Mouse (Mus musculus): ENCODE data around the gene Tm4sf5. TPM values are rescaled to one million over a fixed set of nuclear protein-coding genes. Genes with fewer than 3 reads are reported as not detected.

Gene Tm4sf5
- not detected for polyA plus RNA-seq (2014; fragmentation: Illumina TruSeq; extraction: RNeasy Lipid Tissue Mini Kit (QIAGEN cat#74804); ENCODE audit: low read depth, low replicate concordance)

GRCm38 (mm10) chr11:70504970-70505369, at the start of gene Tm4sf5:
TSS of gene Tm4sf5 (plus strand) at chr11:70505244.

GRCm38 (mm10) chr11:70458688-70459600, 46.1 kb upstream of the Tm4sf5 start, which contains the start of gene Zmynd15:
TSS of gene Zmynd15 (plus strand) at chr11:70459433.

GRCm38 (mm10) chr11:70459601-70460101, 45.4 kb upstream of the Tm4sf5 start, which contains the start of gene Cxcl16:
TSS of gene Cxcl16 (minus strand) at chr11:70459984.

GRCm38 (mm10) chr11:70514288-70514687, 9.2 kb downstream of the Tm4sf5 start, which contains the start of gene Vmo1:
TSS of gene Vmo1 (minus strand) at chr11:70514616.

GRCm38 (mm10) chr11:70518923-70519322, 13.9 kb downstream of the Tm4sf5 start, which contains the start of gene Gltpd2:
TSS of gene Gltpd2 (plus strand) at chr11:70519196.

GRCm38 (mm10) chr11:70525184-70525678, 20.2 kb downstream of the Tm4sf5 start, which contains the start of gene Psmb6:
TSS of gene Psmb6 (plus strand) at chr11:70525367.

GRCm38 (mm10) chr11:70532839-70533238, 27.8 kb downstream of the Tm4sf5 start, which contains the start of gene Gm40193:
TSS of gene Gm40193 (minus strand) at chr11:70532939.

GRCm38 (mm10) chr11:70539877-70540587, 35.0 kb downstream of the Tm4sf5 start, which contains the start of gene Pld2:
TSS of gene Pld2 (plus strand) at chr11:70540064.

Other genes with a start within 250 kb of the Tm4sf5 start
- gene Alox12, start 249.9 kb upstream of the Tm4sf5 start, polyA plus RNA-seq (2014; fragmentation: Illumina TruSeq; extraction: RNeasy Lipid Tissue Mini Kit (QIAGEN cat#74804); ENCODE audit: low read depth, low replicate concordance), result 2.0 TPM
- gene Alox12e, start 182.6 kb upstream of the Tm4sf5 start, polyA plus RNA-seq (2014; fragmentation: Illumina TruSeq; extraction: RNeasy Lipid Tissue Mini Kit (QIAGEN cat#74804); ENCODE audit: low read depth, low replicate concordance), result not detected
- not detected for gene Alox15, start 153.2 kb upstream of the Tm4sf5 start, polyA plus RNA-seq (2014; fragmentation: Illumina TruSeq; extraction: RNeasy Lipid Tissue Mini Kit (QIAGEN cat#74804); ENCODE audit: low read depth, low replicate concordance)
- 3.9 TPM for gene Pelp1, start 95.2 kb upstream of the Tm4sf5 start, polyA plus RNA-seq (2014; fragmentation: Illumina TruSeq; extraction: RNeasy Lipid Tissue Mini Kit (QIAGEN cat#74804); ENCODE audit: low read depth, low replicate concordance)
- 1.1 TPM for gene Arrb2, start 72.6 kb upstream of the Tm4sf5 start, polyA plus RNA-seq (2014; fragmentation: Illumina TruSeq; extraction: RNeasy Lipid Tissue Mini Kit (QIAGEN cat#74804); ENCODE audit: low read depth, low replicate concordance)
- 7.0 TPM for gene Med11, start 53.3 kb upstream of the Tm4sf5 start, polyA plus RNA-seq (2014; fragmentation: Illumina TruSeq; extraction: RNeasy Lipid Tissue Mini Kit (QIAGEN cat#74804); ENCODE audit: low read depth, low replicate concordance)
- gene Zmynd15, start 45.8 kb upstream of the Tm4sf5 start, polyA plus RNA-seq (2014; fragmentation: Illumina TruSeq; extraction: RNeasy Lipid Tissue Mini Kit (QIAGEN cat#74804); ENCODE audit: low read depth, low replicate concordance), result 0.77 TPM
- 26.7 TPM for gene Cxcl16, start 45.3 kb upstream of the Tm4sf5 start, polyA plus RNA-seq (2014; fragmentation: Illumina TruSeq; extraction: RNeasy Lipid Tissue Mini Kit (QIAGEN cat#74804); ENCODE audit: low read depth, low replicate concordance)
- gene Vmo1, start 9.4 kb downstream of the Tm4sf5 start, polyA plus RNA-seq (2014; fragmentation: Illumina TruSeq; extraction: RNeasy Lipid Tissue Mini Kit (QIAGEN cat#74804); ENCODE audit: low read depth, low replicate concordance), result not detected
- not detected for gene Gltpd2, start 14.0 kb downstream of the Tm4sf5 start, polyA plus RNA-seq (2014; fragmentation: Illumina TruSeq; extraction: RNeasy Lipid Tissue Mini Kit (QIAGEN cat#74804); ENCODE audit: low read depth, low replicate concordance)
- gene Psmb6, start 20.1 kb downstream of the Tm4sf5 start, polyA plus RNA-seq (2014; fragmentation: Illumina TruSeq; extraction: RNeasy Lipid Tissue Mini Kit (QIAGEN cat#74804); ENCODE audit: low read depth, low replicate concordance), result 19.2 TPM
- gene Gm40193, start 27.7 kb downstream of the Tm4sf5 start, polyA plus RNA-seq (2014; fragmentation: Illumina TruSeq; extraction: RNeasy Lipid Tissue Mini Kit (QIAGEN cat#74804); ENCODE audit: low read depth, low replicate concordance), result not detected
- gene Pld2, start 34.8 kb downstream of the Tm4sf5 start, polyA plus RNA-seq (2014; fragmentation: Illumina TruSeq; extraction: RNeasy Lipid Tissue Mini Kit (QIAGEN cat#74804); ENCODE audit: low read depth, low replicate concordance), result 0.89 TPM
- 4.5 TPM for gene Mink1, start 57.6 kb downstream of the Tm4sf5 start, polyA plus RNA-seq (2014; fragmentation: Illumina TruSeq; extraction: RNeasy Lipid Tissue Mini Kit (QIAGEN cat#74804); ENCODE audit: low read depth, low replicate concordance)
- not detected for gene 4930544D05Rik, start 110.6 kb downstream of the Tm4sf5 start, polyA plus RNA-seq (2014; fragmentation: Illumina TruSeq; extraction: RNeasy Lipid Tissue Mini Kit (QIAGEN cat#74804); ENCODE audit: low read depth, low replicate concordance)
- not detected for gene Chrne, start 114.0 kb downstream of the Tm4sf5 start, polyA plus RNA-seq (2014; fragmentation: Illumina TruSeq; extraction: RNeasy Lipid Tissue Mini Kit (QIAGEN cat#74804); ENCODE audit: low read depth, low replicate concordance)
- not detected for gene Gp1ba, start 133.9 kb downstream of the Tm4sf5 start, polyA plus RNA-seq (2014; fragmentation: Illumina TruSeq; extraction: RNeasy Lipid Tissue Mini Kit (QIAGEN cat#74804); ENCODE audit: low read depth, low replicate concordance)
- gene Rnf167, start 142.0 kb downstream of the Tm4sf5 start, polyA plus RNA-seq (2014; fragmentation: Illumina TruSeq; extraction: RNeasy Lipid Tissue Mini Kit (QIAGEN cat#74804); ENCODE audit: low read depth, low replicate concordance), result 29.6 TPM
- 60.0 TPM for gene Slc25a11, start 142.2 kb downstream of the Tm4sf5 start, polyA plus RNA-seq (2014; fragmentation: Illumina TruSeq; extraction: RNeasy Lipid Tissue Mini Kit (QIAGEN cat#74804); ENCODE audit: low read depth, low replicate concordance)
- gene Pfn1, start 149.4 kb downstream of the Tm4sf5 start, polyA plus RNA-seq (2014; fragmentation: Illumina TruSeq; extraction: RNeasy Lipid Tissue Mini Kit (QIAGEN cat#74804); ENCODE audit: low read depth, low replicate concordance), result 46.9 TPM
- gene Eno3, start 152.0 kb downstream of the Tm4sf5 start, polyA plus RNA-seq (2014; fragmentation: Illumina TruSeq; extraction: RNeasy Lipid Tissue Mini Kit (QIAGEN cat#74804); ENCODE audit: low read depth, low replicate concordance), result 1.1 TPM
- 30.8 TPM for gene Spag7, start 164.2 kb downstream of the Tm4sf5 start, polyA plus RNA-seq (2014; fragmentation: Illumina TruSeq; extraction: RNeasy Lipid Tissue Mini Kit (QIAGEN cat#74804); ENCODE audit: low read depth, low replicate concordance)
- 0.69 TPM for gene Camta2, start 182.9 kb downstream of the Tm4sf5 start, polyA plus RNA-seq (2014; fragmentation: Illumina TruSeq; extraction: RNeasy Lipid Tissue Mini Kit (QIAGEN cat#74804); ENCODE audit: low read depth, low replicate concordance)
- gene Inca1, start 194.9 kb downstream of the Tm4sf5 start, polyA plus RNA-seq (2014; fragmentation: Illumina TruSeq; extraction: RNeasy Lipid Tissue Mini Kit (QIAGEN cat#74804); ENCODE audit: low read depth, low replicate concordance), result 1.6 TPM
- gene Kif1c, start 195.3 kb downstream of the Tm4sf5 start, polyA plus RNA-seq (2014; fragmentation: Illumina TruSeq; extraction: RNeasy Lipid Tissue Mini Kit (QIAGEN cat#74804); ENCODE audit: low read depth, low replicate concordance), result 13.8 TPM